Mouse (Mus musculus) adipocyte (in vitro differentiated cells): ENCODE data around the gene Kiz.

Experiments used
- DNase-seq: peaks from one replicate; pipeline ENCODE4 v3.0.0-alpha.2; 2016; ENCODE audit warnings: low spot score

Gene Kiz

GRCm38 (mm10) chr2:146855599-146856039 is at the start of gene Kiz:
Kiz (plus strand) TSS chr2:146855864.
- peak; percentile 95 for DNase-seq

GRCm38 (mm10) chr2:146809706-146810256 is 45.9 kb upstream of the Kiz start:
- no peak for DNase-seq

- no peak for DNase-seq
Measured at GRCm38 (mm10) chr2:146810695-146811094, 45.0 kb upstream of the Kiz start.

GRCm38 (mm10) chr2:146814978-146815377 is 40.7 kb upstream of the Kiz start:
- DNase-seq, result peak; percentile 22

- no peak for DNase-seq
Measured at GRCm38 (mm10) chr2:146819065-146819464, 36.6 kb upstream of the Kiz start.

- DNase-seq, result no peak
Measured at GRCm38 (mm10) chr2:146823483-146823951, 32.1 kb upstream of the Kiz start.

GRCm38 (mm10) chr2:146824043-146824442 is 31.6 kb upstream of the Kiz start:
- no peak for DNase-seq

- DNase-seq, result no peak
Measured at GRCm38 (mm10) chr2:146828006-146828405, 27.7 kb upstream of the Kiz start.

- DNase-seq, result no peak
Measured at GRCm38 (mm10) chr2:146833222-146834063, 22.2 kb upstream of the Kiz start.

GRCm38 (mm10) chr2:146834064-146834313 is 21.7 kb upstream of the Kiz start:
- no peak for DNase-seq

- DNase-seq, result no peak
Measured at GRCm38 (mm10) chr2:146834314-146835201, 21.1 kb upstream of the Kiz start.

GRCm38 (mm10) chr2:146835241-146835990 is 20.2 kb upstream of the Kiz start:
- DNase-seq, result no peak

GRCm38 (mm10) chr2:146836246-146836645 is 19.4 kb upstream of the Kiz start:
- no peak for DNase-seq

GRCm38 (mm10) chr2:146836871-146837550 is 18.7 kb upstream of the Kiz start:
- no peak for DNase-seq

GRCm38 (mm10) chr2:146837653-146838052 is 18.0 kb upstream of the Kiz start:
- DNase-seq, result no peak

- no peak for DNase-seq
Measured at GRCm38 (mm10) chr2:146838596-146839302, 16.9 kb upstream of the Kiz start.

- no peak for DNase-seq
Measured at GRCm38 (mm10) chr2:146839303-146840030, 16.2 kb upstream of the Kiz start.

GRCm38 (mm10) chr2:146847863-146848262 is 7.8 kb upstream of the Kiz start:
- DNase-seq, result no peak

GRCm38 (mm10) chr2:146856120-146856519 is 456 bp downstream of the Kiz start:
- peak; percentile 54 for DNase-seq

- DNase-seq, result no peak
Measured at GRCm38 (mm10) chr2:146856853-146857252, 1.2 kb downstream of the Kiz start.
